Mouse (Mus musculus): ENCODE measurements around the gene Kdm4a.

The Kdm4a gene

GRCm38 (mm10) chr4:118117565-118117964 lies 62.3 kb downstream of the Kdm4a start:
- no peak for DNase-seq (ENCODE audit: low read depth in 2 of 2, low spot score in 2 of 2)

GRCm38 (mm10) chr4:118116098-118116497 lies 63.7 kb downstream of the Kdm4a start:
- no peak for DNase-seq (ENCODE audit: low read depth in 2 of 2, low spot score in 2 of 2)

GRCm38 (mm10) chr4:118115132-118115531 lies 64.7 kb downstream of the Kdm4a start:
- no peak for DNase-seq (ENCODE audit: low read depth in 2 of 2, low spot score in 2 of 2)

DNA sequence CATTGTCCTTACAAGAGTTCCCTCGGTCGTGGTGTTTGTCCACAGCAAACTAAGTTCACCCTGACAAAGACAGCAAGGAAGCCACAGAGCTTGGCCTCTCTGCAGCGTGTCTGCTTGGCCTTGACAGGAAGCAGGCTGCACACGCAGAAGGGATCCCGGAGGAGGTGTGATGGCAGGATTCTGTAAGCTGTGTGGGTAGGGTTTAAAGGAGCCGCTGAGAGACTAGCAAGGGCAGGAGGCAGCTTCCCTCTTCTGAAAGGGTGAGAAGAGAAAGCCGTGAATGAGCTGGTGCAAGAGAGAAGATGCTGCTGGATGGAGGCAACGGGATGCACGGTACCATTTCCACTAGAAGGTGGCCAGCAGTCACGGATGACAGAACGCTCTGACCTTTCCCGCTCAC lies 67.2 kb downstream of the Kdm4a start:
- no peak for DNase-seq (ENCODE audit: low read depth in 2 of 2, low spot score in 2 of 2)

DNA sequence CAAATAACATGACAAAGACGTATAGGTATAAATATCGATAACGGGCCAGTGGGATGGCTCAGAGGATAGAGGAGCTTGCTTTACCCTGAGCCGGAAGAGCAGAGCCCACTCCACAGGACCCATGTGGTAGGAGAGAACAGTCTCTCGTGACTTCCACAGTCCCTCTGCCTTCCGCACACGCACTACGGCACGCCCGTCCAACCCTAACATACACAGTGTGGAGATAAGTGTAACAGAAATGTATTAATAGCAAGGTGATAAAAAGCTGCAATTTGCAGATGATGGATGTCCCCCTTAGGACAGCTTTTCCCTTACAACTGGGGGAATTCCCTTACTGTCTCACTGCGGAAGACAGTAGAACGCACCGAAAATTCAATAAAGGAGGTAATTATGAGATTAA lies 70.2 kb downstream of the Kdm4a start:
- DNase-seq (ENCODE audit: low read depth in 2 of 2, low spot score in 2 of 2): no peak

GRCm38 (mm10) chr4:118108779-118109178 lies 71.1 kb downstream of the Kdm4a start:
- no peak for DNase-seq (ENCODE audit: low read depth in 2 of 2, low spot score in 2 of 2)

DNA sequence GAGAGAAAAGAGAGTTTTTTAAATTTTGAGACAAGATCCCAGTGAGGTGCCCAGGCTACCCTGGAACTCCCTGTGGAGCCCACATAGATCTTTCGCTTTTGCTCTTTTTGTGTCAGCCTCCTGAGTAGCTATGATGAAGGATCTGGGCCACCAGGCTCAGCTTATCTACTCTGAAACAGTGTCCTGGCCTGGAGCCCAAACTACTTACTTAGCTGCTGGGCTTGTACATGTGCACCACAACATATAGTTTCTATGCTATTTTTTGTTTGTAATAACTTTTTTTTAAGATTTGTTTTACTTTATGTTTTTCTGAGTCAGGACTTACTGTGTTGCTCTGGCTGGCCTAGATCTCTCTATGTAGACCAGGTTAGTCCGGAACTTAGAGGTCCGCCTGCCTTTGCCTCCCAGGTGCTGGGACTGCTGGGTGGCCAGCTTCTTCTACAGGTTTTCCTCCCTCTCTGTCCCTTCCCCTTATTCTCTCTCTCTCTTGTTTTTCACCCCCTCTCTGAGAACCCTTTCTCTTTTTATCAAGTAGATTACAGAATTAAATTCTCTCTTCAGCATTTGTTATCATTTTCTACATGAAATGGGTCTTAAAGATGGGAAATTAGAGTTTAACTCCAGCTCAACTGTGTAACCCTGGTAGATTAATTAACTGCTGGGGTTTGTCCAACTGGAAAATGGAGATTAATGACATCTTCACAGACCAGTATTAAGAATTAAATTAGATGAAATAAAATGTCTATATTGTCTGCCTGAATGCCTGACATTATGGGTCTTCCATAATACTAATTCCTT lies 74.4 kb downstream of the Kdm4a start:
- no peak for DNase-seq (ENCODE audit: low read depth in 2 of 2, low spot score in 2 of 2)

- DNase-seq (ENCODE audit: low read depth in 2 of 2, low spot score in 2 of 2): no peak
Observed at GRCm38 (mm10) chr4:118103280-118103830, 76.5 kb downstream of the Kdm4a start.

GRCm38 (mm10) chr4:118101497-118101896 lies 78.3 kb downstream of the Kdm4a start:
- DNase-seq (ENCODE audit: low read depth in 2 of 2, low spot score in 2 of 2): no peak

DNA sequence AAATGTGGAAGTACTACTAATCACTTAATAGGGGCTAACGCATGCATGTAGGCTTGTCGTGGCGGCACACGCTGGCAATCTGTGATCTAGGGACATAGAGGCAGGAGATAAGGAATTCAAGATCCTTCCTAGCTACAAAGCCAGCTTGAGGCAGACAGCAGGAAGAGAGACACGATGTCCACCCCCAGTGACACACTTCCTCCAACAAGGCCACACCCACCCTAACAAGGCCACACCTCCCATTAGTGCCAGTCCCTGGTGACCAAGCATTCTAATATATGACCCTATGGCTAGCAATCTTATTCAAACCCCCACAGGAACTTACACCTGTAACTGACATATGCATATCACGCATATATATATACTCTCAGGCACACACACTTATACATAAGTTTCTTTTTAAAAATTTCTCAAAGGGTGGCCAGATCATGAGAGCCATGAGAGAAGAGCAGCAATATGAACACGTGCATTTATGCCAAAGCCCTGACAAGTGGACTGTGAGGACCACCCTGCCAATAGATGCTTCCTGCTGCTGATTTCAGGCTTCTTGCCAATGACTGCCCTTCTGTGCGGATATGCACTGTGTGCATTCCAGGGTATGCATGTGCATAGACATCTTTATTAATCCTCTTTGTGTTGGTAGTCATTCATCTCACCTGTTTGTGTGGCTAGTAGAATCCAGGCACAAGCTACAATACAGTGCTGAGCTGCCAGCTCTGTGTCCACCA lies 80.0 kb downstream of the Kdm4a start:
- no peak for DNase-seq (ENCODE audit: low read depth in 2 of 2, low spot score in 2 of 2)

DNA sequence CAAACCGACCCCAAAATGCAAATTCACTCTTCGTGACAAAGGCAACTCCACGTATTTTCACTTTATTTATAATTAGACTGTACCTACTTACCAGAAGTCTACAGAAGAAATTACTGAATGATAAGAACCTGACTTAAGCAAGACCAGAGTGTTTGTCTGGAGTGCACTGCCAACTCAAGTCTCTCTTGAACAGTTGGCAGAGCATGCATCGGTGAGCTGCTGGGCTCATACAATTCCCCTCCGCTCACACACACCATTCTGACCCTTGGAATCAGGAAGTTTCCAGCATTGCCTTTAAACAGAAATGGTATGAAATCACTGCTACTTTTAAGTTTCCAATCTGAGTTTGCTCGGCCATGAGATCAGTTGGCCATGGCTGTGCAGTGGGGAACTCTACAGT lies 81.3 kb downstream of the Kdm4a start:
- DNase-seq (ENCODE audit: low read depth in 2 of 2, low spot score in 2 of 2): no peak

DNA sequence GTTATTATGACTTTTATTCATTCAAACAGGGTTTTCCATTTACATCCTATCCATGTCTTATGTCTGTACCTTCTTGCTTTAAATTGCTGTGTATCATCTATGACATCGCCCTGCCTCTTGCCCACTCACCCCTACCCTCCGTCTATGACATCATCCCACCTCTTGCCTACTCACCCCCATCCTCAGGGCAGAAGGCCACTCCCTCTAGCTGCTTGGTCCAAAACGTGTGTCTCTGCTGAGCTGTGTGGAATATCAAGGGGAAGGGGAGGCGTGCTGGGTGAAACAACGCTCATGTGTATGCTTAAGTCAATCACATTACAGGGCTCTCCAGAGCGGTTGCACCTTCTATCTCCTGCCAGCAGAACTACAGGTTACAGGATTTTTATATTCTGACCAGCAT lies 83.8 kb downstream of the Kdm4a start:
- no peak for DNase-seq (ENCODE audit: low read depth in 2 of 2, low spot score in 2 of 2)

GRCm38 (mm10) chr4:118092784-118093457 lies 86.9 kb downstream of the Kdm4a start:
- no peak for DNase-seq (ENCODE audit: low read depth in 2 of 2, low spot score in 2 of 2)

GRCm38 (mm10) chr4:118090449-118090848 lies 89.4 kb downstream of the Kdm4a start:
- no peak for DNase-seq (ENCODE audit: low read depth in 2 of 2, low spot score in 2 of 2)

GRCm38 (mm10) chr4:118089939-118090338 lies 89.9 kb downstream of the Kdm4a start:
- peak in 1 of 2 experiments; percentile 6 for DNase-seq (ENCODE audit: low read depth in 2 of 2, low spot score in 2 of 2)

DNA sequence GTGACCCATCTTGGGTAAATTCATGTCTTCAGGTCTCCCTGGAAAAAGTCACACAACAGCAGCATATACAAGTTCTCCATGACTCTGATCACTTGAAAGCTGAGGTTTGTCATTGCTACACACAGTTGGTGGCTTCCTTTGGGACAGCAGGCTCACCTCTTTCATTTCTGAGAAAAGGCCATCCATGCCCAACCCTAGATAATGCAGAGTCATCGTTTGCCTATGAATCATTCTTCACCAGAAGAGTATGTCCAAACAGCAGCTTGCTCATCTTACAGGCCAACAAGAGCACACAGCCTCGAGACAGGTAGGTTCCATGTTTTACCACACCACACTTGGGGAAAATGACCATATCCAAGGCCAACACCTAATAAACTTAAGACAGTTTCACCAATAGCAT lies 91.1 kb downstream of the Kdm4a start:
- no peak for DNase-seq (ENCODE audit: low read depth in 2 of 2, low spot score in 2 of 2)
